Mouse (Mus musculus): ENCODE data around the gene Timp4.

DNA sequence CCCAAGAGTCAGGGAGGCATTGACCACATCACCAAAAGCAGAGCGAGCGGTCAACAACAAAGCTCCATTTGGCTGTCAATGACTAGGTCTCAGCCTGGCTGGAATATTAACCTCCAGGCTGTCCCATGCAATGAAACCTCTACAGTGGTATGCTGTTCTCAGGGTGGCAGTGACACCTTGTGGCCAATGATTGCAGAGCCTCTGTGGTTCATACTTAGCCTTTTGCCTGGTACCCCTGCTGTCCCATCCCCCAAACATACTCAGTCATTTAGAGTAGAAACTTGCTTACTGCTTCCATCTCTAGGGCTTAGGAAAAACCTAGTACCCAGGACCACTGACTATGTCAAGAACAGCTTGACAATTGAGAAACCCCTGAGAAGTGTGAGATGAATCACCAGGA is 15.9 kb upstream of the Timp4 start:
- peak; percentile 94 for TF ChIP-seq CTCF (IDR thresholded peaks at IDR 0.05; ENCODE audit: extremely low read depth, insufficient read depth, low read length)
- no peak for TF ChIP-seq POLR2A (IDR thresholded peaks at IDR 0.05; ENCODE audit: extremely low read depth, insufficient read depth, low read length)
